Mouse (Mus musculus) lung, adult 2 months (tissue): Measurements from ENCODE around the gene Akr1b10.

Experiments
- CTCF ChIP-seq: fragments of 200-500 bp; IDR thresholded peaks from 2 replicates; pipeline ENCODE4 v1.5.1; 2011; ENCODE audit warnings: mild to moderate bottlenecking, low read length, control low read depth; ENCODE audit not compliant: insufficient read depth
- POLR2A ChIP-seq: fragments of 200-500 bp; IDR thresholded peaks from 2 replicates; pipeline ENCODE4 v1.6.1; 2011; ENCODE audit warnings: low read depth, mild to moderate bottlenecking, control low read depth, low read length, borderline replicate concordance; ENCODE audit errors: extremely low read depth

DNA sequence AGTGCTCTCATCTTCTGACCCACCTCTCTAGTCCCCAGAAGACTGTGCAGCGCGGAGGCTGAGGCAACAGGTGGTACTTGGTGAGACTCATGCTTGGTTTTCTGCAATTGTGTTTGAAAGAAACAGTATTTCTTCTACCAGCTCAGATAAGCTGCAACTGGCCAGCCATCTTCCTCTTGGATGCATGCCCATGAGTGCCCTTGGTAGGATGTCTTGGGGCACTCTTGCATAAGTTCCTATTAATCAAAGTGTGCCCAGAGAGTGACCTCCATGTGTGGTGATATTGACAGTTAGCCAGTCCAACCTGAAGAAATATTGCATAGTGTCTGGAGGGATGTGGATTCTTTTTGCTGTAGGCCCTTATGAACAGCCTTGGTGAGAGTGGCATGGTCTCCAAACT lies 32.5 kb downstream of the Akr1b10 start:
- TF ChIP-seq CTCF (no peak), POLR2A (no peak)
